Mouse (Mus musculus) spleen, postnatal 4 days (tissue): Measurements from ENCODE around the gene Stkld1.
A peak's percentile ranks its signal among the peaks of the same experiment; 100 is the strongest.

Experiments used
- DNase-seq, 2 experiments: peaks; one replicate each; pipeline ENCODE4 v3.0.0; 2022; ENCODE audit warnings: low spot score in 2 of 2

Stkld1 gene

GRCm38 (mm10) chr2:26963923-26964723, 30.3 kb downstream of the Stkld1 start, which contains the start of gene Rexo4:
TSS of gene Rexo4 (minus strand) at chr2:26964386.
- DNase-seq = peak; percentile 92 to 98

GRCm38 (mm10) chr2:26964724-26965370, 31.0 kb downstream of the Stkld1 start:
- DNase-seq = no peak

GRCm38 (mm10) chr2:26967262-26967661, 33.4 kb downstream of the Stkld1 start:
- DNase-seq = no peak

- DNase-seq = no peak
Observed at GRCm38 (mm10) chr2:26973116-26973515, 39.3 kb downstream of the Stkld1 start, which contains the start of gene Adamts13. TSS of gene Adamts13 (plus strand) at chr2:26973416.

GRCm38 (mm10) chr2:26973960-26974359, 40.1 kb downstream of the Stkld1 start:
- no peak for DNase-seq

GRCm38 (mm10) chr2:26980361-26980760, 46.5 kb downstream of the Stkld1 start:
- DNase-seq = no peak

- DNase-seq = no peak
Observed at GRCm38 (mm10) chr2:26984179-26984578, 50.3 kb downstream of the Stkld1 start.

GRCm38 (mm10) chr2:26984640-26985039, 50.8 kb downstream of the Stkld1 start:
- DNase-seq = no peak

GRCm38 (mm10) chr2:26993936-26994335, 60.1 kb downstream of the Stkld1 start:
- DNase-seq = no peak

GRCm38 (mm10) chr2:26997498-26997897, 63.7 kb downstream of the Stkld1 start:
- no peak for DNase-seq

GRCm38 (mm10) chr2:26997993-26998392, 64.1 kb downstream of the Stkld1 start:
- DNase-seq = no peak
